Mouse (Mus musculus): Measurements from ENCODE around the gene Zfp663.
A peak's percentile ranks its signal among the peaks of the same experiment; 100 is the strongest.

DNA sequence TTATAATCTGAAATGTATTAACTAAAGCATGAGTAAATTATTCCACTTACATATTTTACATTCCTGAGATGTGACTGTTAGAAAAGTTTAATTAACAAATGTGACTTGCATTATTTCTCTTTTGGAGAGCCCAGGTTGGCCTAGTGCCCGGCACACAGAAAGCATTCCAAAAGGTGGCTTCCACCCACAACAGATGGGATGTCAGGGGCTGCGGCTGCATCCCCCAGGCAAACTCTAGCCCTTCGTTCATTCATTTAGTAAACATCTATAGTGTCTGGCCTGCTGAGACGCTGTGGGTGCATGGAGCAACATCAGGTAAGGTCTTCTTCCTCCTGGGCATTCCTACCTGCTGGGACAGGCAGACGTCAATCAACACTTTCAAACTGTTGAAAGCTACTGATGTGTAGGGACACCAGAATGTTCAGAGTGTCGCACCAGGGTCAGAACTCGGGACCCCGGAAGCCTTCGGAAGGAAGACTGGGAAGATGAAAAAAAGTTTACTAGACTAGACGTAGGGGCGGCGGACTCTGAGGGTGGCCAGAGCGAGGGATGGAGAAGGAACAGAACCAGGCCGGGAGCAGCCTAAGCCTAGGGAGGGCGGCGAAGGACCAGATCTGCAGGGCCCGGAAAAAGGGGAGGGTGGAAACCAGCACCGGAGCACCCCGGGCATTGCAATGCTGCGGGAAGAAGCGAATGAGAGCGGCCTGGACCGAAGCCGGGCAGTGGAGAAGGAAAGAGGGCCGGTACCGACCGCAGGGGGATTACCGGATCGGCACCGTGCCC is 42.8 kb downstream of the Zfp663 start:
- TF ChIP-seq CTCF (IDR thresholded peaks at IDR 0.05) (no peak), EP300 (IDR thresholded peaks at IDR 0.05) (peak; percentile 21; the same call in 1 of the 2 replicates)

Measured in lung, postnatal 0 days (tissue).